ENCODE assay signal across 21 mouse cellular contexts in the genomic region with DNA sequence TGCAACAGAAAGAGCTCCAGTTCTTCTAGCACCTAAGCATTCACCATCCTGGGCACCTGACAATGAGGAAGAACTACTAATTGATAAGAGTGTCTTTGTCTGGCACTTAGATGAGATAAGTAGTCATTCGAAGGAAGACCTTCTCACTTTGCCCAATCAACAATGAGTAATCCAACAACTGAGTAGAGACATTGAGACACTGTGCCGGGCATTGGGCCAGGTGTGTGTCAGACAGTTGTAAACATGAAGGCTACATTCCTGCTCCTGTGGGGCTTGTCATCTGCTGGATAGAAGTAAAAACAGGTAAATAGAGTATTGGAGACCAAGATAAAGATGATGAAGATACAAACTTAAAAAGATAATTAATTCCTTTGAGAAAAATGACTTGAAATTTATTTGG. TPM values are rescaled to one million over a fixed set of nuclear protein-coding genes. Genes with fewer than 3 reads are reported as not detected.
"Had no signal": no experiment of that assay in that cellular context is flagged by ENCODE, and none has a peak within 500 bp of the region (broad histone marks: within the 10 kb centered on the region; RNA-seq: fewer than 3 reads in every experiment).

No protein-coding gene starts in this region.

- H3K9ac ChIP-seq: kidney, embryonic 15.5 days; limb, embryonic 15.5 days; liver, embryonic 15.5 days; lung, embryonic 15.5 days; midbrain, embryonic 12.5 days; neural tube, embryonic 13.5 days; stomach, embryonic 15.5 days had no signal

- H3K9me3 ChIP-seq: kidney, embryonic 15.5 days; limb, embryonic 15.5 days; liver, embryonic 15.5 days; lung, embryonic 15.5 days; midbrain, embryonic 12.5 days; neural tube, embryonic 13.5 days; stomach, embryonic 15.5 days had no signal

- H3K36me3 ChIP-seq: kidney, embryonic 15.5 days; limb, embryonic 15.5 days; liver, embryonic 15.5 days; lung, embryonic 15.5 days; midbrain, embryonic 12.5 days; neural tube, embryonic 13.5 days; stomach, embryonic 15.5 days had no signal

- H3K27ac ChIP-seq: kidney, embryonic 15.5 days; limb, embryonic 15.5 days; liver, embryonic 15.5 days; lung, embryonic 15.5 days; macrophage; midbrain, embryonic 12.5 days; neural tube, embryonic 13.5 days; stomach, embryonic 15.5 days had no signal

- H3K4me3 ChIP-seq: kidney, embryonic 15.5 days; limb, embryonic 15.5 days; liver, embryonic 15.5 days; lung, embryonic 15.5 days; megakaryocyte, embryonic 14.5 days; midbrain, embryonic 12.5 days; neural tube, embryonic 13.5 days; stomach, embryonic 15.5 days had no signal

- H3K4me2 ChIP-seq: kidney, embryonic 15.5 days; limb, embryonic 15.5 days; liver, embryonic 15.5 days; lung, embryonic 15.5 days; midbrain, embryonic 12.5 days; neural tube, embryonic 13.5 days; stomach, embryonic 15.5 days had no signal

- ATAC-seq: midbrain, embryonic 16.5 days had no signal

- DNase-seq: kidney, postnatal 25 days; lung, postnatal 14 days; retina, postnatal 1 day; right cerebral cortex, postnatal 14 days; thymus, adult 2 months; thymus, postnatal 25 days had no signal

RNA-seq across cellular contexts. Expression of gene Rnf39, which starts 4.7 kb away (rescaled TPM):
- polyA plus RNA-seq: macrophage had no signal

RNA-seq across cellular contexts. Expression of gene Trim31, which starts 40.1 kb away (rescaled TPM):
- total RNA-seq: left cerebral cortex, adult 8-10 months; left cerebral cortex, postnatal 25 days had no signal
- polyA plus RNA-seq: kidney, embryonic 15.5 days; limb, embryonic 11.5 days; limb, embryonic 15.5 days; liver, embryonic 15.5 days; macrophage; midbrain, embryonic 12.5 days; midbrain, embryonic 16.5 days; neural tube, embryonic 13.5 days; spleen, adult 2 months; testis, adult 2 months had no signal
